Mouse (Mus musculus) CH12.LX (cell line): ENCODE measurements at regions not wholly inside any gene's neighbourhood (a gene's known extent, or its start where the extent isn't known, plus 50 kb on each side); places are given as distances from the start of the nearest gene placed in this dataset.

Source experiments
- EP300 ChIP-seq: IDR thresholded peaks from 2 replicates; pipeline ENCODE4 v1.6.1; 2011; ENCODE audit warnings: low read length, improper control_type of control experiment
- KAT2A ChIP-seq: IDR thresholded peaks from 2 replicates; pipeline ENCODE4 v1.6.1; 2012; ENCODE audit warnings: low read length, improper control_type of control experiment, inconsistent platforms; ENCODE audit not compliant: insufficient replicate concordance
- MYC ChIP-seq: IDR thresholded peaks from 2 replicates; pipeline ENCODE4 v1.6.1; 2011; ENCODE audit warnings: low read depth, mild to moderate bottlenecking, improper control_type of control experiment, low read length
- USF2 ChIP-seq: conservative IDR thresholded peaks from 2 replicates; pipeline ENCODE4 v1.6.1; 2011; ENCODE audit warnings: low read depth, low read length, improper control_type of control experiment

GRCm38 (mm10) chr9:46746266-46746665, 252.3 kb upstream of the Gm4791 start:
- TF ChIP-seq EP300, result no peak
- no peak for TF ChIP-seq USF2
- TF ChIP-seq MYC, result no peak
- TF ChIP-seq KAT2A, result no peak
